Mouse (Mus musculus) intestine, embryonic 15.5 days (tissue): ENCODE data around the gene Ndrg2. TPM values are rescaled to one million over a fixed set of nuclear protein-coding genes. Genes with fewer than 3 reads are reported as not detected.

ENCODE experiments used
- ATAC-seq: fragments of 200-750 bp; cut with Nextera tagmentation; 2 replicates; pipeline ENCODE4 v1.8.0; 2017; ENCODE audit warnings: moderate TSS enrichment, moderate library complexity
- H3K27ac ChIP-seq: fragments of 300-500 bp; sonication (generic); 2 replicates; pipeline ENCODE4 v1.5.1; 2015; ENCODE audit warnings: mild to moderate bottlenecking, inconsistent platforms
- H3K27me3 ChIP-seq: fragments of 300-500 bp; sonication (generic); replicated peaks from 2 replicates; pipeline ENCODE4 v1.6.1; 2015; ENCODE audit warnings: inconsistent platforms
- H3K36me3 ChIP-seq: fragments of 300-500 bp; sonication (generic); 2 replicates; pipeline ENCODE4 v1.6.1; 2015; ENCODE audit warnings: inconsistent platforms
- H3K4me1 ChIP-seq: fragments of 300-500 bp; sonication (generic); replicated peaks from 2 replicates; pipeline ENCODE4 v1.6.1; 2015; ENCODE audit warnings: inconsistent platforms
- H3K4me2 ChIP-seq: fragments of 300-500 bp; sonication (generic); replicated peaks from 2 replicates; pipeline ENCODE4 v1.6.1; 2015; ENCODE audit warnings: mild to moderate bottlenecking, inconsistent platforms
- H3K4me3 ChIP-seq: fragments of 300-500 bp; sonication (generic); replicated peaks from 2 replicates; pipeline ENCODE4 v1.5.1; 2015; ENCODE audit warnings: inconsistent platforms
- H3K9ac ChIP-seq: fragments of 300-500 bp; sonication (generic); 2 replicates; pipeline ENCODE4 v1.6.1; 2015; ENCODE audit warnings: inconsistent platforms
- H3K9me3 ChIP-seq: fragments of 300-500 bp; sonication (generic); 2 replicates; pipeline ENCODE4 v1.6.1; 2016; ENCODE audit warnings: inconsistent platforms
- WGBS: fragments of 180-500 bp; shearing (Covaris S2); methylation state at CpG from one replicate; pipeline ENCODE4 v1.1.7; 2015; 5-methylcytosine and 5-hydroxymethylcytosine counted together
- polyA plus RNA-seq: library from polyadenylated mRNA; unstranded; fragments of >200 nt; fragmentation: Nextera tagmentation; extraction: Ambion mirVana; gene quantifications from 2 replicates; pipeline ENCODE4 v1.2.1, GENCODE M21; 2015

The Ndrg2 gene
- 52.2 and 60.1 TPM in 2 replicates for polyA plus RNA-seq

DNA sequence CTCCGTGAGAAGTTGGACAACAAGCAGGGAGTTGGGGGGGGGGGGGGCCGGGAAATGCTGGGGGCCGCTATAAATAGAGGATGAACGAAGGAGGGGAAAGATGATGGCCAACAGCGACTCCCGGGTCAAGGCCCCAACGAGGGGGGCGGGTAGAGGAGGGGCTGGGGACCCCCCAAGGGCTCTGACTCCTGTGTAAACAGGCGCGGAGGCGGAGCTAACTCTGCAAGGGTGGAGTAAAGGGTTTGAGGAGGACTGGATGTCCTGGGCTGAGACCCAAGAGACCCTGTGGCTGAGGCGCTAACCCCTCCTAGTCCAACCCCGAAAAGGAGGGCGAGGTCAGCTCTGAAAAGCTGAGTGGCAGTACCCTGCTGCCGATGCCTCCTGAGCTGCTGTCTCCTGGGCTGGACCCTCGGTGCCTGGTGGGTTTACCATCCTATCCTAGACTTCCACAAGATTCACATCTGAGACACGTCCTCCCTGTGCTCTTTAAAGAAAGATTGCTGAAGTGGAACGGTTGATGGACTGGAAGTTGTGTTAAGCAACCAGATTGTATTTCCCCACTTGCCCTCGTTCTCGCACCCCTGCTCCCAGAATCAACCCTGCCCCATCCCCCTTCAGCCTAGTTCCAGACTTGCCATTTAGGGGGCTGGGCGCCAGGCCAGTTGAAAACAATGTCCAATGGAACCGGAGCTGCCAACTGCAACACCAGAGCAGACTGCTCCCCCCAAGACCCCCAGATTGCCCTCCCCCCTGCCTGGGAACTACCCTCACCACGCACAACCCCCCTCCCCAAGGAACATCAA is at the start of gene Ndrg2:
Gene Ndrg2, minus strand, starts transcription at position 199 of the 803 bp plus-strand sequence.
- Histone ChIP-seq H3K27ac (peak within 1 kb of the TSS; percentile 56), H3K9me3 (no peaks in the 10 kb centered on the region), H3K9ac (peak within 1 kb of the TSS; percentile 57), H3K4me2 (peak within 1 kb of the TSS; percentile 99), H3K27me3 (0 out of 2 replicates have a peak, but pooled peaks cover 2% of the 10 kb centered on the region), H3K4me1 (peaks cover 14% of the 10 kb centered on the region), H3K36me3 (no peaks in the 10 kb centered on the region), H3K4me3 (peak within 1 kb of the TSS; percentile 57)
- ATAC-seq = peak; percentile 60
- 8% methylated on average over 21 of the region's 23 CpGs for WGBS

- Histone ChIP-seq H3K4me1 (no peaks in the 10 kb centered on the region), H3K27me3 (no peaks in the 10 kb centered on the region), H3K27ac (no peak overlapping the region), H3K36me3 (no peaks in the 10 kb centered on the region), H3K4me2 (no peak overlapping the region), H3K9ac (no peak overlapping the region), H3K9me3 (no peaks in the 10 kb centered on the region), H3K4me3 (no peak overlapping the region)
- peak; percentile 41; the same call in 1 of the 2 replicates for ATAC-seq
- 74% methylated on average over 2 of the region's 2 CpGs for WGBS
These were observed 46.4 kb upstream of the Ndrg2 start for GRCm38 (mm10) chr14:51960316-51960715.

GRCm38 (mm10) chr14:51943336-51943735 is 29.4 kb upstream of the Ndrg2 start:
- Histone ChIP-seq H3K4me3 (no peak overlapping the region), H3K4me1 (0 out of 2 replicates have a peak, but pooled peaks cover 4% of the 10 kb centered on the region), H3K4me2 (no peak overlapping the region), H3K27me3 (no peaks in the 10 kb centered on the region), H3K9me3 (no peaks in the 10 kb centered on the region), H3K27ac (no peak overlapping the region), H3K9ac (no peak overlapping the region), H3K36me3 (no peaks in the 10 kb centered on the region)
- 71% methylated on average over 6 of the region's 6 CpGs for WGBS
- ATAC-seq = no peak

DNA sequence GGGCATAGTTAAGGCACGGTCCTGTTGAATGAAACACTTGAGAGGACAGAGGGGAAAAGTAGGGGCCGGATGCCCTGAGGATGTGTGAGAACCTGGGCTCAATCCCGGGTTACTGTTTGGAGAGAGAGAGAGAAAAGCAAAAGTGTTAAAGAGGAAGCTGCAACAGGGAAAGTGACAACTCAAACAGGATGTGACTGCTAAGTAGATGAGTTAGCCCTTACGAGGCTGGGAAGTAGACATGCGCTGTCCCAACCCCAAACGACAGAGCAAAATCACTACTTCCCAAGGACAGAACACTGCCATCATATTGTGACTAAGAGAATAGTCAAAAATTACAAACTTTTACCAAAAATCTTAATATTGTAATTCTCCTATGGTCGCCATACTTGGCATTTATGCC is 28.3 kb upstream of the Ndrg2 start:
- WGBS = 60% methylated on average over 7 of the region's 7 CpGs
- no peak overlapping the region for H3K27ac ChIP-seq

DNA sequence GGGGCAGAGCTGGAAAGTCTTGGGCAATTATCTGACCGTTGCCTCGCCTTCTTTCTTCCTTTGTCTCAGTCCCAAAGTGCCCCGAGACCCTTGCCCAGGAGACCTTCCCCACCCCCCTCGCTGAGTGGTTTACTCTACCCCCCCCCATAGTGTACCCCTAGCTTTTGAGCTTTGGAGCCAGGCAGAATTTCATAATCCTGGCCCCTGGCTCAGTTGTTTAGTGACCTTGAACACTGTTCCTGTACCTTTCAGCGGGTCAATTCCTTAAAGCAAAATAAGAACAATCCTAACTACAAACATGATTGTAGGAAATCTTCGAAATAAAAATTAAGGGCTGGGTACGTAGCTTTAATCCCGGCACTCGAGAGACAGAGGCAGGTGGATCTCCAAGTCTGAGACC is 27.6 kb upstream of the Ndrg2 start:
- H3K4me2 ChIP-seq = 0 out of 2 replicates have a peak overlapping the region, but pooled peaks have one; percentile 28
- no peaks in the 10 kb centered on the region for H3K36me3 ChIP-seq
- H3K4me1 ChIP-seq = 0 out of 2 replicates have a peak, but pooled peaks cover 4% of the 10 kb centered on the region
- no peaks in the 10 kb centered on the region for H3K27me3 ChIP-seq
- peak; percentile 25; the same call in 1 of the 2 replicates for ATAC-seq
- no peaks in the 10 kb centered on the region for H3K9me3 ChIP-seq
- WGBS = 66% methylated on average over 9 of the region's 9 CpGs
- H3K9ac ChIP-seq = no peak overlapping the region
- no peak overlapping the region for H3K4me3 ChIP-seq
- 0 out of 2 replicates have a peak overlapping the region, but pooled peaks have one; percentile 6 for H3K27ac ChIP-seq

More for the DNA sequence above, 28.3 kb upstream of the Ndrg2 start:
- Histone ChIP-seq H3K4me3 (no peak overlapping the region), H3K4me2 (no peak overlapping the region), H3K36me3 (no peaks in the 10 kb centered on the region), H3K4me1 (0 out of 2 replicates have a peak, but pooled peaks cover 4% of the 10 kb centered on the region), H3K9me3 (no peaks in the 10 kb centered on the region), H3K9ac (no peak overlapping the region), H3K27me3 (no peaks in the 10 kb centered on the region)
- ATAC-seq = no peak

DNA sequence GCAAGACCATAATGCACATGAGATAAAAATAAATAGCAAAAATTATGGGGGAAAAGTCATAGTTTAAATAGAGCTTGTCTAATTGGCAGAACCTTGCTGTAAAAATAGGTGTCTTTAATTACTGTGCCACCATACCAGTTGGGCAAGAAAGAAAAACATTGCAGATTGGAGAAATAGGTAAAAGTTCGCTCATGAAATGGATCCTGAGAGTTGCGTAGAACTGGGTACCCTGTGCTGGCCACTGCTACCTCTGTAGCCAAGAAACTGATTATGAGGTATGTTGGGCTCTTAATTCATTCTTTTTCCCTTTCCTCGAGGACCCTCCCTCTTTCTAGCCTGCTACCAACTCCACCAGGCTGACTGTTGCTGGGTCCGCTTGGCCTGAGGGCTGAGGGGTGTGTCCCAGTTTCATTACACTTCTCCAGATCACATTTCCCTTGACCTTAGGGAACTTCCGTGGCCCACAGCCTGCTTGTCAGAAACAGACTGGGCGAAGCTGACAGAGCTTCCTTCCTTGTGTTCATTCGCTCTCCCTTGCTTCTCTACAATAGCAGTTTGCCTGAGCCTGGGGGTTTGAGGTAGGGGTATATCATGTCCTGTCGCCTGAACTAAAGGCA is 27.1 kb upstream of the Ndrg2 start:
- Histone ChIP-seq H3K4me2 (0 out of 2 replicates have a peak overlapping the region, but pooled peaks have one; percentile 28), H3K9me3 (no peaks in the 10 kb centered on the region), H3K4me3 (no peak overlapping the region), H3K27me3 (no peaks in the 10 kb centered on the region), H3K4me1 (0 out of 2 replicates have a peak, but pooled peaks cover 4% of the 10 kb centered on the region), H3K27ac (0 out of 2 replicates have a peak overlapping the region, but pooled peaks have one; percentile 6), H3K36me3 (no peaks in the 10 kb centered on the region), H3K9ac (no peak overlapping the region)
- WGBS = 37% methylated on average over 8 of the region's 8 CpGs
- ATAC-seq = peak; percentile 72

- Histone ChIP-seq H3K27me3 (no peaks in the 10 kb centered on the region), H3K27ac (no peak overlapping the region), H3K9ac (no peak overlapping the region), H3K4me2 (no peak overlapping the region), H3K9me3 (no peaks in the 10 kb centered on the region), H3K4me3 (no peak overlapping the region), H3K4me1 (0 out of 2 replicates have a peak, but pooled peaks cover 4% of the 10 kb centered on the region), H3K36me3 (no peaks in the 10 kb centered on the region)
- ATAC-seq = no peak
- WGBS = 86% methylated on average over 9 of the region's 9 CpGs
These were observed 25.0 kb upstream of the Ndrg2 start for GRCm38 (mm10) chr14:51939005-51939404.

DNA sequence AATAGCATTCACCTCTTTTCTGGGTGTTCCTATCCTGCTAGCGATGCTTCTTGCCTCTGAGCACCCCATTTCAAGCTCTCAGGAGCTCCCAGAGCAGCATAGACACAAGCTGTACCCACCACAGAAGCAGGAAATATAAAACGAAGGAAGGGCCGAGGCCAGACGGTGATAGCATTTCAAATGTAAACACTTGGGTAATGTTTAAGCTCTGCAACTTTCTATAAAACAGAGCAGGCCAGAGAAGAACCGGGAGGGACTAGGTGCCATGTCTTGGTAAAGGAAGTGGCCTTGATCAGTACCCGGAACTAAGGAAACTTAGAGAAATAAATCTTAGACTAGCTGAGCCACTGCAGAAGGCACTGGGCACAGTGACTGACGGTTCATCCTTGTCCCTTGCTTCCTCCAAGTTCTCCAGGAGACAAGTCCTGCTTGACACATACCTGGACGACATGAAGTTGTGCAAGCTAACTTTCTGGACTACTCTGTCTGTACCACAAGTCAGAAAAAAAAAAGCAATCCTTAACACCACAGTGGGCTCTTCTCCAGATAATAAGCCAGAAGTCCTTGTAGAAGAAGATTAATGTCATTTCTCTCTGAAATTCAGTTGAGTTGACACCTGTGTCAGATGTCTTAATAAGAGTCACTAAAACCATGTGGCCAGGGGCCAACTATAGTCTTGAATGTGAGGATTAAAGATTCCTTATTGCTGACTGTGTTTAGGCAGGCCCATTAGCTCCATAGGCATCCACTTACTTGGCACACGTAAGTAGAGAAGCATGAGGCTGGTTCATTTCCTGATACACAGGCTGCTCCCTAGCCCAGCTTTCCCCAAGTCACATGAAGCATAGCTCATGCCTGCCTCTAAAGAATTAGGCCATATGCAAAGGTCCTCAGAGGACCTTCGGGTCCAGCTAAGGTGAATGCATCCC is 18.4 kb upstream of the Ndrg2 start:
- WGBS = 31% methylated on average over 10 of the region's 10 CpGs
- Histone ChIP-seq H3K4me3 (no peak overlapping the region), H3K27ac (peak overlapping the region; percentile 76), H3K36me3 (no peaks in the 10 kb centered on the region), H3K4me1 (peaks cover 8% of the 10 kb centered on the region; the same call in 1 of the 2 replicates), H3K9ac (no peak overlapping the region), H3K9me3 (no peaks in the 10 kb centered on the region), H3K4me2 (0 out of 2 replicates have a peak overlapping the region, but pooled peaks have one; percentile 11), H3K27me3 (no peaks in the 10 kb centered on the region)
- ATAC-seq = peak; percentile 84

- H3K4me1 ChIP-seq = peaks cover 8% of the 10 kb centered on the region; the same call in 1 of the 2 replicates
- no peak overlapping the region for H3K27ac ChIP-seq
- 29% methylated on average over 5 of the region's 5 CpGs for WGBS
- no peaks in the 10 kb centered on the region for H3K9me3 ChIP-seq
- no peaks in the 10 kb centered on the region for H3K36me3 ChIP-seq
- no peak overlapping the region for H3K4me2 ChIP-seq
- no peaks in the 10 kb centered on the region for H3K27me3 ChIP-seq
- ATAC-seq = peak; percentile 75
- H3K9ac ChIP-seq = no peak overlapping the region
- H3K4me3 ChIP-seq = no peak overlapping the region
These were observed 16.9 kb upstream of the Ndrg2 start for GRCm38 (mm10) chr14:51930824-51931223.

DNA sequence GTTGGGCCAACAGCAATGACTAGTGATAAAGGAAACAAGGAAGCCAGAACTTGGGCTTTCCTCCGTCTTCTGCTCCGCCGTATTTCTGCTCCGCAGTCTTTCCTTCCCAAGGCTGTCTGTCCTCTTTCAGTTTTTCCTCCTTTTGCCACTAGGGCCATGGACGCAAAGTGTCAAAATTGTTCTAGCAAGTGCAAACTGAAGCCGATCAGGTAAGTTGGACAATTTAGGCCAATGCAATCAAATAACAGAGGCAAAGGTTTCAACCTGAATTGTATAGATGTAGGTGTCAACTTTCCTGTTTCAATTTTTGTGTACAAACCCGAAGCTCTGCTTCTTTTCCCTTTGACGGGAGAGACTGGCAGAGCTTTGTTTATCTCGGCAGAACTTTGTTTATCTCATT is 16.0 kb upstream of the Ndrg2 start:
- Histone ChIP-seq H3K4me1 (peaks cover 8% of the 10 kb centered on the region; the same call in 1 of the 2 replicates), H3K36me3 (no peaks in the 10 kb centered on the region), H3K27ac (peak overlapping the region; percentile 5; the same call in 1 of the 2 replicates), H3K27me3 (no peaks in the 10 kb centered on the region), H3K9me3 (no peaks in the 10 kb centered on the region), H3K4me3 (no peak overlapping the region), H3K4me2 (no peak overlapping the region), H3K9ac (no peak overlapping the region)
- WGBS = 44% methylated on average over 9 of the region's 9 CpGs
- no peak for ATAC-seq

DNA sequence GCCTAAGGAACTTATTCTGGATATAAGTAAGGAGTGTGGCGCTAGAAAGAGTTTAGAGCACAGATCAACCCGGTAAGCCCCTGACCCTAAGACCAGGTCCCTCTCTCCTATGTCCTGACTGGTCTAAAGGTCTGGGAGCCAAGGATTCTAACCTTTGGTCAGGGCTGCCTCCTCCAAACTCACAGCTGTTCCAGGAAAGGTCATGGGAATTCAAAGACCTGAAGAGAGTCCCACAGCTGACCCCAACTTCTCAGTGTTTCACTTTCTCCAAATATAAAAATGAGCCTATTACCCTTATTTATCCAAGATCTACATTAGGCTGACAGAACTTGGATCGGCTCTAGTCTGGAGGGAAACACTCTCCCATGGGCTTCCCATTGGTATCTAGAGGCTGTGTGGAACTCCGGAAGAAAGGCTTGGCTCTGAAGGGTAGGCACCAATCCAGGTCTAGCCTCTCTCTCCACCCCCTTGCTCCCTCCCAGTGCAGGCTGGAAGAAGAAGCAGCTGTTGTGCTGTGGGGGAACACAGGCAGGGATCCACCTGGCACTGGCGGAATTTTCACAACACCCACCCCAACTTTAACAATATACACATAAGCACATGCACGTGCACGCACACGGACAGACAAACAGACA is 15.5 kb upstream of the Ndrg2 start:
- Histone ChIP-seq H3K36me3 (no peaks in the 10 kb centered on the region), H3K4me3 (no peak overlapping the region), H3K4me2 (no peak overlapping the region), H3K27ac (peak overlapping the region; percentile 5; the same call in 1 of the 2 replicates), H3K27me3 (no peaks in the 10 kb centered on the region), H3K9ac (no peak overlapping the region), H3K4me1 (peaks cover 8% of the 10 kb centered on the region; the same call in 1 of the 2 replicates), H3K9me3 (no peaks in the 10 kb centered on the region)
- peak; percentile 55 for ATAC-seq
- WGBS = 60% methylated on average over 8 of the region's 8 CpGs
